Mouse (Mus musculus) limb, embryonic 11.5 days (tissue): ENCODE results near the gene Fam189a1. TPM values are rescaled to one million over a fixed set of nuclear protein-coding genes. Genes with fewer than 3 reads are reported as not detected.
A peak's percentile ranks its signal among the peaks of the same experiment; 100 is the strongest.

ENCODE experiments used
- ATAC-seq: fragments of 200-750 bp; cut with Nextera tagmentation; 2 replicates; pipeline ENCODE4 v1.8.0; 2017; ENCODE audit warnings: low read depth; ENCODE audit not compliant: insufficient number of reproducible peaks, low FRiP score, low TSS enrichment
- DNase-seq: peaks from one replicate; pipeline ENCODE4 v3.0.0-alpha.2; 2015; ENCODE audit warnings: low spot score
- H3K27ac ChIP-seq: fragments of 300-500 bp; sonication (generic); replicated peaks from 2 replicates; pipeline ENCODE4 v1.5.1; 2014; ENCODE audit warnings: low read depth, mild to moderate bottlenecking, low read length
- H3K27me3 ChIP-seq: fragments of 300-500 bp; sonication (generic); 2 replicates; pipeline ENCODE4 v1.6.1; 2014; ENCODE audit warnings: mild to moderate bottlenecking, low read length, mixed read lengths; ENCODE audit not compliant: control insufficient read depth, insufficient read depth
- H3K36me3 ChIP-seq: fragments of 300-500 bp; sonication (generic); 2 replicates; pipeline ENCODE4 v1.6.1; 2014; ENCODE audit warnings: mild to moderate bottlenecking, low read length, moderate library complexity, mixed read lengths; ENCODE audit not compliant: control insufficient read depth, insufficient read depth
- H3K4me1 ChIP-seq: fragments of 300-500 bp; sonication (generic); 2 replicates; pipeline ENCODE4 v1.6.1; 2014; ENCODE audit warnings: low read length, mixed read lengths; ENCODE audit not compliant: control insufficient read depth, insufficient read depth
- H3K4me2 ChIP-seq: fragments of 300-500 bp; sonication (generic); 2 replicates; pipeline ENCODE4 v1.6.1; 2014; ENCODE audit warnings: low read depth, mild to moderate bottlenecking, moderate library complexity; ENCODE audit not compliant: severe bottlenecking
- H3K4me3 ChIP-seq: fragments of 300-500 bp; sonication (generic); 2 replicates; pipeline ENCODE4 v1.5.1; 2014; ENCODE audit warnings: low read depth, low read length
- H3K9ac ChIP-seq: fragments of 300-500 bp; sonication (generic); 2 replicates; pipeline ENCODE4 v1.6.1; 2014; ENCODE audit warnings: mild to moderate bottlenecking, low read length
- H3K9me3 ChIP-seq: fragments of 300-500 bp; sonication (generic); 2 replicates; pipeline ENCODE4 v1.6.1; 2016; ENCODE audit warnings: low read length; ENCODE audit not compliant: control insufficient read depth
- WGBS: fragments of 180-500 bp; shearing (Covaris S2); extraction: QIAGEN DNeasy Blood & Tissue Kit; methylation state at CpG from one replicate; pipeline ENCODE4 v1.1.7; 2014; 5-methylcytosine and 5-hydroxymethylcytosine counted together
- polyA plus RNA-seq: library from polyadenylated mRNA; unstranded; fragments of >200 nt; fragmentation: Nextera tagmentation; extraction: Ambion mirVana; gene quantifications from 2 replicates; pipeline ENCODE4 v1.2.1, GENCODE M21; 2014

Gene Fam189a1
- polyA plus RNA-seq, 1 experiment from 2014 or later: 0.35 TPM

- no peak overlapping the region for H3K27ac ChIP-seq
- H3K9me3 ChIP-seq: no peaks in the 10 kb centered on the region
- 48% methylated on average over 10 of the region's 10 CpGs for WGBS
- no peak overlapping the region for H3K4me3 ChIP-seq
- H3K36me3 ChIP-seq: no peaks in the 10 kb centered on the region
- DNase-seq (peak; percentile 27), ATAC-seq (no peak)
- H3K27me3 ChIP-seq: no peaks in the 10 kb centered on the region
- H3K4me1 ChIP-seq: 0 out of 2 replicates have a peak, but pooled peaks cover 3% of the 10 kb centered on the region
- H3K9ac ChIP-seq: no peak overlapping the region
- H3K4me2 ChIP-seq: no peak overlapping the region
Observed at GRCm38 (mm10) chr7:64773465-64773864, 382.9 kb downstream of the Fam189a1 start.

- 0 out of 2 replicates have a peak, but pooled peaks cover 3% of the 10 kb centered on the region for H3K4me1 ChIP-seq
- peak; percentile 25 for DNase-seq
- H3K27me3 ChIP-seq: no peaks in the 10 kb centered on the region
- H3K36me3 ChIP-seq: no peaks in the 10 kb centered on the region
- no peak overlapping the region for H3K4me2 ChIP-seq
- ATAC-seq: no peak
- H3K27ac ChIP-seq: no peak overlapping the region
- no peak overlapping the region for H3K9ac ChIP-seq
- no peaks in the 10 kb centered on the region for H3K9me3 ChIP-seq
- 84% methylated on average over 8 of the region's 8 CpGs for WGBS
- H3K4me3 ChIP-seq: no peak overlapping the region
Observed at GRCm38 (mm10) chr7:64770779-64771390, 385.5 kb downstream of the Fam189a1 start.

GRCm38 (mm10) chr7:64769768-64770167, 386.6 kb downstream of the Fam189a1 start:
- no peak overlapping the region for H3K27ac ChIP-seq
- ATAC-seq (no peak), DNase-seq (no peak)
- H3K4me3 ChIP-seq: no peak overlapping the region
- H3K4me1 ChIP-seq: 0 out of 2 replicates have a peak, but pooled peaks cover 3% of the 10 kb centered on the region
- H3K36me3 ChIP-seq: no peaks in the 10 kb centered on the region
- no peak overlapping the region for H3K9ac ChIP-seq
- no peaks in the 10 kb centered on the region for H3K9me3 ChIP-seq
- H3K4me2 ChIP-seq: no peak overlapping the region
- WGBS: 49% methylated on average over 7 of the region's 7 CpGs
- no peaks in the 10 kb centered on the region for H3K27me3 ChIP-seq

- WGBS: 85% methylated on average over 3 of the region's 3 CpGs
- no peaks in the 10 kb centered on the region for H3K36me3 ChIP-seq
Observed at GRCm38 (mm10) chr7:64765595-64765994, 390.8 kb downstream of the Fam189a1 start.

GRCm38 (mm10) chr7:64755141-64755540, 401.2 kb downstream of the Fam189a1 start:
- Histone ChIP-seq H3K27ac (no peak overlapping the region), H3K9ac (no peak overlapping the region), H3K27me3 (no peaks in the 10 kb centered on the region), H3K4me2 (no peak overlapping the region), H3K9me3 (no peaks in the 10 kb centered on the region), H3K36me3 (no peaks in the 10 kb centered on the region), H3K4me1 (no peaks in the 10 kb centered on the region), H3K4me3 (no peak overlapping the region)
- ATAC-seq (no peak), DNase-seq (no peak)
- WGBS: 88% methylated on average over 7 of the region's 7 CpGs

More at GRCm38 (mm10) chr7:64765595-64765994, 390.8 kb downstream of the Fam189a1 start:
- no peaks in the 10 kb centered on the region for H3K27me3 ChIP-seq
- H3K4me3 ChIP-seq: no peak overlapping the region
- no peak overlapping the region for H3K27ac ChIP-seq
- H3K9ac ChIP-seq: no peak overlapping the region
- H3K4me1 ChIP-seq: 0 out of 2 replicates have a peak, but pooled peaks cover 3% of the 10 kb centered on the region
- DNase-seq: no peak
- no peak for ATAC-seq
- H3K9me3 ChIP-seq: no peaks in the 10 kb centered on the region
- H3K4me2 ChIP-seq: no peak overlapping the region

- no peaks in the 10 kb centered on the region for H3K4me1 ChIP-seq
- WGBS: 74% methylated on average over 7 of the region's 7 CpGs
- ATAC-seq: no peak
- no peaks in the 10 kb centered on the region for H3K27me3 ChIP-seq
- no peak overlapping the region for H3K9ac ChIP-seq
- no peaks in the 10 kb centered on the region for H3K36me3 ChIP-seq
- H3K4me2 ChIP-seq: no peak overlapping the region
- no peak overlapping the region for H3K27ac ChIP-seq
- no peaks in the 10 kb centered on the region for H3K9me3 ChIP-seq
- no peak overlapping the region for H3K4me3 ChIP-seq
- DNase-seq: no peak
Observed at GRCm38 (mm10) chr7:64754161-64754560, 402.2 kb downstream of the Fam189a1 start.

GRCm38 (mm10) chr7:64753678-64754077, 402.7 kb downstream of the Fam189a1 start:
- Histone ChIP-seq H3K4me3 (no peak overlapping the region), H3K27ac (no peak overlapping the region), H3K36me3 (no peaks in the 10 kb centered on the region), H3K9ac (no peak overlapping the region), H3K4me2 (no peak overlapping the region), H3K9me3 (no peaks in the 10 kb centered on the region), H3K27me3 (no peaks in the 10 kb centered on the region), H3K4me1 (no peaks in the 10 kb centered on the region)
- DNase-seq: no peak
- ATAC-seq: no peak
- 78% methylated on average over 6 of the region's 6 CpGs for WGBS

GRCm38 (mm10) chr7:64752133-64752532, 404.2 kb downstream of the Fam189a1 start:
- no peaks in the 10 kb centered on the region for H3K9me3 ChIP-seq
- no peak overlapping the region for H3K4me3 ChIP-seq
- H3K9ac ChIP-seq: no peak overlapping the region
- H3K4me2 ChIP-seq: no peak overlapping the region
- H3K27ac ChIP-seq: no peak overlapping the region
- no peaks in the 10 kb centered on the region for H3K36me3 ChIP-seq
- H3K4me1 ChIP-seq: no peaks in the 10 kb centered on the region
- WGBS: 97% methylated on average over 7 of the region's 7 CpGs
- no peaks in the 10 kb centered on the region for H3K27me3 ChIP-seq
- no peak for ATAC-seq
- DNase-seq: no peak

GRCm38 (mm10) chr7:64751465-64751864, 404.9 kb downstream of the Fam189a1 start:
- Histone ChIP-seq H3K9ac (no peak overlapping the region), H3K4me3 (no peak overlapping the region), H3K4me2 (no peak overlapping the region), H3K4me1 (no peaks in the 10 kb centered on the region), H3K9me3 (no peaks in the 10 kb centered on the region), H3K36me3 (no peaks in the 10 kb centered on the region), H3K27me3 (no peaks in the 10 kb centered on the region), H3K27ac (no peak overlapping the region)
- 0 out of 2 replicates have a peak, but pooled peaks have one; percentile 36 for ATAC-seq
- peak; percentile 81 for DNase-seq
- WGBS: 37% methylated on average over 5 of the region's 5 CpGs
